Mouse (Mus musculus) small intestine, adult 2 months (tissue): Measurements from ENCODE around the gene Pip4k2a.

ENCODE experiments used
- CTCF ChIP-seq: fragments of 200-500 bp; IDR thresholded peaks from 2 replicates; pipeline ENCODE4 v1.5.1; 2012; ENCODE audit warnings: low read depth, mild to moderate bottlenecking, control low read depth, inconsistent platforms, low read length, moderate library complexity, mixed read lengths; ENCODE audit not compliant: insufficient replicate concordance, insufficient read length; ENCODE audit errors: extremely low read depth
- POLR2A ChIP-seq: fragments of 200-500 bp; IDR thresholded peaks from 2 replicates; pipeline ENCODE4 v1.6.1; 2012; ENCODE audit warnings: low read depth, mild to moderate bottlenecking, control low read depth, inconsistent platforms, low read length, moderate library complexity

DNA sequence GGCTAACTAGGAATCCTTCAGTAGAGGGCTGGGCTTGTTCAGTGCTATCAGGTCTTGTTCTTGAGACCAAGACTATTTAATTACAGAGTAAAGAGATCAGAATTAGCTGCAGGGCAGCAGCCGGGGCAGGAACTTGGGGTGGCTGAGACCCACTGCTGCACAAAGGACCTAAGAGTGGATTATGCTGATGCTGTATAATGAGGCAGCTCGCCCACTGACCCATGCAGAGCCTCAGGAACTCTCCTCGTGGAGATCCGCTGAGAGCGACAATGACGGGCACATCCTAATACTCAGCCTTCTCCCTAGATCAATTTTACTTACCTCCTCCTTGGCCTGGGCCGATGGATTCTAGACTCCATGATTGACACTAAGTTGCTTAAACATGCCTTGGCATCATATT lies 64.5 kb downstream of the Pip4k2a start:
- no peak for TF ChIP-seq POLR2A
- no peak for TF ChIP-seq CTCF
